Mouse (Mus musculus) left cerebral cortex, postnatal 14 days (tissue): ENCODE results near the gene Slc1a2. TPM values are rescaled to one million over a fixed set of nuclear protein-coding genes. Genes with fewer than 3 reads are reported as not detected.

Source experiments
- DNase-seq, 2 experiments: peaks; one replicate each; pipeline ENCODE4 v3.0.0; 2021 to 2022; ENCODE audit warnings: low spot score in 2 of 2, mixed read lengths in 1 of 2
- intact Hi-C: fragments of 180-260 bp; cut with DNase I; formaldehyde crosslinking; loops from one replicate; pipeline ENCODE4 v1.15.1; 2025
- total RNA-seq, 2 experiments: library from RNA; stranded (reverse); gene quantifications; 2 replicates each; pipeline ENCODE4 v1.2.3; 2021

Slc1a2 gene
- total RNA-seq, 2 experiments from 2014 or later, result 2,125 to 2,199 TPM

- intact Hi-C loops, result no loop called here
- DNase-seq, result no peak
Measured at GRCm38 (mm10) chr2:102831547-102831946, 173.1 kb downstream of the Slc1a2 start.

- peak in 1 of 2 experiments; percentile 8 for DNase-seq
- intact Hi-C loops, result no loop called here
Measured at GRCm38 (mm10) chr2:102838179-102838578, 179.7 kb downstream of the Slc1a2 start.

Other genes with a start within 250 kb of the Slc1a2 start
- gene Fjx1, start 206.2 kb upstream of the Slc1a2 start, total RNA-seq, result 10 to 100 TPM; 85.8 to 97.7 TPM
- 10 to 100 TPM; 34.4 to 35.9 TPM for gene Pamr1, start 108.6 kb upstream of the Slc1a2 start, total RNA-seq
- gene Cd44, start 243.0 kb downstream of the Slc1a2 start, total RNA-seq, result 1 to 10 TPM; 7.0 to 8.4 TPM